Mouse (Mus musculus) neural tube, embryonic 15.5 days (tissue): ENCODE data around the gene Olfr558. TPM values are rescaled to one million over a fixed set of nuclear protein-coding genes. Genes with fewer than 3 reads are reported as not detected.

Experiments
- ATAC-seq: fragments of 200-750 bp; cut with Nextera tagmentation; 2 replicates; pipeline ENCODE4 v1.8.0; 2017; ENCODE audit warnings: mild to moderate bottlenecking, moderate TSS enrichment, moderate library complexity; ENCODE audit not compliant: low FRiP score
- H3K27ac ChIP-seq: fragments of 300-500 bp; sonication (generic); replicated peaks from 2 replicates; pipeline ENCODE4 v1.5.1; 2015; ENCODE audit warnings: mild to moderate bottlenecking, inconsistent platforms
- H3K27me3 ChIP-seq: fragments of 300-500 bp; sonication (generic); replicated peaks from 2 replicates; pipeline ENCODE4 v1.6.1; 2015; ENCODE audit warnings: inconsistent platforms
- H3K36me3 ChIP-seq: fragments of 300-500 bp; sonication (generic); 2 replicates; pipeline ENCODE4 v1.6.1; 2015; ENCODE audit warnings: inconsistent platforms
- H3K4me1 ChIP-seq: fragments of 300-500 bp; sonication (generic); 2 replicates; pipeline ENCODE4 v1.6.1; 2015; ENCODE audit warnings: inconsistent platforms
- H3K4me2 ChIP-seq: fragments of 300-500 bp; sonication (generic); 2 replicates; pipeline ENCODE4 v1.6.1; 2015; ENCODE audit warnings: inconsistent platforms, mild to moderate bottlenecking, moderate library complexity
- H3K4me3 ChIP-seq: fragments of 300-500 bp; sonication (generic); replicated peaks from 2 replicates; pipeline ENCODE4 v1.5.1; 2015; ENCODE audit warnings: mild to moderate bottlenecking, inconsistent platforms
- H3K9ac ChIP-seq: fragments of 300-500 bp; sonication (generic); replicated peaks from 2 replicates; pipeline ENCODE4 v1.6.1; 2015; ENCODE audit warnings: mild to moderate bottlenecking, inconsistent platforms
- H3K9me3 ChIP-seq: fragments of 300-500 bp; sonication (generic); replicated peaks from 2 replicates; pipeline ENCODE4 v1.6.1; 2016; ENCODE audit warnings: inconsistent platforms
- WGBS: fragments of 180-500 bp; shearing (Covaris S2); methylation state at CpG from one replicate; pipeline ENCODE4 v1.1.7; 2015; ENCODE audit warnings: mixed read lengths; 5-methylcytosine and 5-hydroxymethylcytosine counted together
- polyA plus RNA-seq: library from polyadenylated mRNA; unstranded; fragments of >200 nt; fragmentation: Nextera tagmentation; extraction: Ambion mirVana; gene quantifications from 2 replicates; pipeline ENCODE4 v1.2.1, GENCODE M21; 2015

The Olfr558 gene
- polyA plus RNA-seq = 0.22 and 0.54 TPM in 2 replicates

DNA sequence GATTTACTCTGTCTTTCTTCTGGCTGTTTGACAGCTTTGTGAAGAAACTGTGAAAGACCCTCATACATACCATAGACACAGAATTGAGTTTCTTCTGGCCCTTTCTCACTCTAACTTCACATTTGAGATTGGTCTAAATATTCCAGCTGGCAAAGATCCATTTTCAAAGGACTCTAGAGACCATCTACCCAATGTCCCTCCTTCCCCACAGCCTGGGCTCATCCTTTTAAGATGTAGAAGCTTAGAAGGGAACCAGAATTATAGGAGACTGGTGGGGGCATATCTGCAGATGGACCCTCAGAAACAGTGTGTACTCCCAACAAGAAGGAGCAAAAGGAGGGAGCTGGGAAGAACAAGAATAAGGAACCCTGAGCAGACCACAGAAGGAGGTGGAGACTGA lies at the start of gene Olfr558:
TSS of gene Olfr558 (plus strand) at position 301 of the 400 bp plus-strand sequence.
- H3K4me3 ChIP-seq = no peak within 1 kb of the TSS
- H3K4me1 ChIP-seq = no peaks in the 10 kb centered on the region
- H3K9me3 ChIP-seq = no peaks in the 10 kb centered on the region
- no peak within 1 kb of the TSS for H3K9ac ChIP-seq
- no peak within 1 kb of the TSS for H3K4me2 ChIP-seq
- no peaks in the 10 kb centered on the region for H3K27me3 ChIP-seq
- no peak within 1 kb of the TSS for H3K27ac ChIP-seq
- H3K36me3 ChIP-seq = no peaks in the 10 kb centered on the region
- ATAC-seq = no peak

DNA sequence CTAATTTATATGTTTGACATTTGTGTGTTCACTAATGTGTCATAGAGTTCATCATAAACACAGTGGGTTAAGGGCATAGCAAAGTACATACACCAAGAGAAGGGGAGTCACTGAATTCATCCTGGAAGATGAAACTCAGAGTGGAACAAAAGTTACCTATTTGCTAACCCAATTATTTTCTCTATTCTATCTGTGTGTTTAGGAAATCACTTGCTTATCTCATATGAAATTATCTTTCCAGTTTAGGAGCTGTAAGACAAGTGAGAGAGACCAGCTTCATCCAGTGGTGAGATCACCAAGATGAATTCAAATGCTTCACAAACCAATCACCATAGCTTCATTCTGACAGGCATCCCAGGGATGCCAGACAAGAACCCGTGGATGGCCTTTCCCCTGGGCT lies 43.5 kb upstream of the Olfr558 start, which contains the start of gene Olfr555:
TSS of gene Olfr555 (plus strand) at position 301 of the 400 bp plus-strand sequence.
- Histone ChIP-seq H3K36me3 (no peaks in the 10 kb centered on the region), H3K27ac (no peak within 1 kb of the TSS), H3K4me1 (no peaks in the 10 kb centered on the region), H3K9ac (no peak within 1 kb of the TSS), H3K4me2 (no peak within 1 kb of the TSS), H3K27me3 (no peaks in the 10 kb centered on the region), H3K4me3 (no peak within 1 kb of the TSS), H3K9me3 (no peaks in the 10 kb centered on the region)
- 74% methylated on average over 1 of the region's 1 CpGs for WGBS
- no peak for ATAC-seq

DNA sequence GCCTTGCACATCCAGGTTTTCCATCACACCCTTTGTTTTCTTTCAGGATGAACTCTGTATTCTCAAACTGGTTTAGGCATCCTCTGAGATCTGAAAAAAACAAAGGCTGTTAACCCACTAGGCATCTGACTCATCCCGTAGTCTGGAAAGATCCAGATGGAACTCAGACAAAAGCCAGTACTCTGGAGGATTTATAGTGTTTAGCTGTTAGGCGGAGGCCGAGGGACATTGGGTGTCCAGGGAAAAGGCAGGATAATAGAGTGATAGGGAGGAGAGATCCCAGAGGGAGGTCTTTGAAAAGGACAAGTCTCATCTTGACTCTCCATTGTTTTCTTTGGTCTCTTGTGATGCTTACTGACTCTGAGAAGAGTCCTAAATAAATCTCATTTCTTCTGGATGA lies 37.4 kb upstream of the Olfr558 start, which contains the start of gene Olfr556:
TSS of gene Olfr556 (plus strand) at position 301 of the 400 bp plus-strand sequence.
- Histone ChIP-seq H3K4me3 (no peak within 1 kb of the TSS), H3K36me3 (no peaks in the 10 kb centered on the region), H3K4me1 (no peaks in the 10 kb centered on the region), H3K9me3 (no peaks in the 10 kb centered on the region), H3K9ac (no peak within 1 kb of the TSS), H3K27me3 (no peaks in the 10 kb centered on the region), H3K27ac (no peak within 1 kb of the TSS), H3K4me2 (no peak within 1 kb of the TSS)
- 19% methylated on average over 3 of the region's 3 CpGs for WGBS
- ATAC-seq = no peak

DNA sequence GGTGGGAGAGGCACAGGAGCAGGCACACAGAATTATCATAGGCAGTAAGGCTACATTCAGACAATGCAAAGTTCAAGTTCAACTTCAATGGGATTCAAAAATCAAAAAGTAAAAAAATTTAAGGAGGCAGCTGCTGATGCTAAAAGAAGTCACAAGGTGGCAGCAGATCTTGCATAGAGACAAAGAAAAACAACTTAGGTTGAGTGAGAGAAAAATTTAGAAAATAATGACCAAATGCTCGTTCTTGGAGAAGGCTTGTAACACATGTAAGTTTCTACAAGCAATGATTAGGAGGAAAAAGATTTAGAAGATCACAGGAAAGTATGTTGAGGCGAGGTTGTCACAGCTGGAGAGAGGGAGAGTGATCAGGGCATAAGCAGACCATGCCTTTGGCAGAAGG lies 36.6 kb upstream of the Olfr558 start:
- Histone ChIP-seq H3K27ac (no peak overlapping the region), H3K27me3 (no peaks in the 10 kb centered on the region), H3K4me1 (no peaks in the 10 kb centered on the region), H3K36me3 (no peaks in the 10 kb centered on the region), H3K4me2 (no peak overlapping the region), H3K9ac (no peak overlapping the region), H3K4me3 (no peak overlapping the region), H3K9me3 (no peaks in the 10 kb centered on the region)
- ATAC-seq = no peak
- WGBS = 40% methylated on average over 2 of the region's 2 CpGs

DNA sequence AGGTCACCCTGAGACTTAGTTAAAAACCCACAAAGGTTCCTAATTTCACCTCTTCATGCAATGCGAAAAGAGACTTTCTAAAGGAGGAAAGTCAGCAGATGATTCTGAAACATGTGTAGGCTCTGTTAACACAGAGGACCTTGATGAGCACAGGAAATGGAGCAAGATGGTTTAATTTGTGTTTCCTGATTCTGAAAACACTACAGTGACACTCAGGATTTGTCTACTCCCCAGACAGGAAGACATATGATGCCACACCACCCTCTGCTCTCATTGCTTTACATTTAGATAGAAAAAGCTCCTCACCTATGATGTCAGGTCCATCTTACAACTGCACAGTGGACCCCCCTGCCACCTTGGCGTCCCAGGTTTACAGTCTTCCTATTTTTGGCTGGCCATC lies 25.8 kb upstream of the Olfr558 start:
- Histone ChIP-seq H3K36me3 (no peaks in the 10 kb centered on the region), H3K4me1 (no peaks in the 10 kb centered on the region), H3K9me3 (no peaks in the 10 kb centered on the region), H3K4me2 (no peak overlapping the region), H3K27me3 (no peaks in the 10 kb centered on the region), H3K27ac (no peak overlapping the region), H3K9ac (no peak overlapping the region), H3K4me3 (no peak overlapping the region)
- no peak for ATAC-seq
- 90% methylated on average over 2 of the region's 2 CpGs for WGBS

DNA sequence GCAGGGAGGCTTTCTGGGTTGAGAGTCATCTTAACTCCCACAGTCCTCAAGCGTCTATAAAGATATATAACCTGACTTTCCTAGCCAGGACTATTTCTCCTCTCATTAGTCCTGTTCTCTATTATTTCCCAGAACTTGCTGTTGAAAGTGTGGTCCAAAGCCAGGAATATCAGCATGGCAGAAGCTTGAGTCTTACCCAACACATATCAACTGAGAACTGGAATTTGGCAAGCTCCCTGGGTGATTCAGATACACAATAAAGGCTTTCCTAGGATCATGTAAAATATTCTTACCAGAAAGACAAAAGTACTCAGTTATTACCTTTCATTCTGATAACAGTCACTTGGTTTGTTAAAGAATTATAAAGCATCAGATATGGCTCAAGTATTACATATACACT lies 20.1 kb upstream of the Olfr558 start:
- H3K9ac ChIP-seq = no peak overlapping the region
- H3K4me2 ChIP-seq = no peak overlapping the region

DNA sequence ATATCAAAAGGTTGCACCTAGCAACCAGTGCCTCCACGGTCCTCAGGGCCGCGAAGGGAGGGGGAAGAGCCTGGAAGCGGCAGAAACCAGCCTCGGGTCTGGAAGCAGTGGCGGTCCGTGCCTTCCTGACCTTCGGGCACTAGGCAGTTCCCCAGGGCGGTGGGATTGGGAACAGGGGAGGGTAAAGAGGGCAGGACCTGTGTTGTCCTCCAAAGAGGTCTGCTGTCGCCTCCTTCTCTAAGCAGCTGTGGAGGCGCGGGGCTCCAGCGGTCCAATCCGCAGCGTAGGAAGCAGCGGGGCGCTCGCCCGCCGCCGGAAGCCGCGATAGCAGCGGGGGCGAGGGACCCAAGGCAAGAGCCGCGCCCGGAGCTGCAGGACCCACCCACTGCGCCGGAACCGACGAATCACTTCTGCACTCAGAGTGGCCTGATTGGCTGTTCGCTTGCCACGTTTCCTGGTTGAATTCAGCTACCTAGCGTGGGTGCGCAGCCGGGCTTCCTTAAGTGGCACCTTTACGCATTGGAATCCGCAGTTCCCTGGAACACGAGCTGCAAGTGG lies 15.0 kb upstream of the Olfr558 start, which contains the start of gene Trim68:
TSS of gene Trim68 (minus strand) at position 384 of the 558 bp plus-strand sequence.
- 0 out of 2 replicates have a peak, but pooled peaks cover 5% of the 10 kb centered on the region for H3K4me1 ChIP-seq
- ATAC-seq = peak; percentile 100
- under 1% methylated on average over 38 of the region's 40 CpGs for WGBS
- peak within 1 kb of the TSS; percentile 76 for H3K4me2 ChIP-seq
- H3K27ac ChIP-seq = peak within 1 kb of the TSS; percentile 83
- no peaks in the 10 kb centered on the region for H3K36me3 ChIP-seq
- peak within 1 kb of the TSS; percentile 74 for H3K4me3 ChIP-seq
- peak within 1 kb of the TSS; percentile 71 for H3K9ac ChIP-seq
- H3K9me3 ChIP-seq = no peaks in the 10 kb centered on the region
- no peaks in the 10 kb centered on the region for H3K27me3 ChIP-seq

More for the DNA sequence above, 20.1 kb upstream of the Olfr558 start:
- no peaks in the 10 kb centered on the region for H3K9me3 ChIP-seq
- no peaks in the 10 kb centered on the region for H3K36me3 ChIP-seq
- no peak overlapping the region for H3K27ac ChIP-seq
- no peak for ATAC-seq
- no peaks in the 10 kb centered on the region for H3K27me3 ChIP-seq
- 91% methylated on average over 1 of the region's 1 CpGs for WGBS
- H3K4me3 ChIP-seq = no peak overlapping the region
- H3K4me1 ChIP-seq = no peaks in the 10 kb centered on the region

DNA sequence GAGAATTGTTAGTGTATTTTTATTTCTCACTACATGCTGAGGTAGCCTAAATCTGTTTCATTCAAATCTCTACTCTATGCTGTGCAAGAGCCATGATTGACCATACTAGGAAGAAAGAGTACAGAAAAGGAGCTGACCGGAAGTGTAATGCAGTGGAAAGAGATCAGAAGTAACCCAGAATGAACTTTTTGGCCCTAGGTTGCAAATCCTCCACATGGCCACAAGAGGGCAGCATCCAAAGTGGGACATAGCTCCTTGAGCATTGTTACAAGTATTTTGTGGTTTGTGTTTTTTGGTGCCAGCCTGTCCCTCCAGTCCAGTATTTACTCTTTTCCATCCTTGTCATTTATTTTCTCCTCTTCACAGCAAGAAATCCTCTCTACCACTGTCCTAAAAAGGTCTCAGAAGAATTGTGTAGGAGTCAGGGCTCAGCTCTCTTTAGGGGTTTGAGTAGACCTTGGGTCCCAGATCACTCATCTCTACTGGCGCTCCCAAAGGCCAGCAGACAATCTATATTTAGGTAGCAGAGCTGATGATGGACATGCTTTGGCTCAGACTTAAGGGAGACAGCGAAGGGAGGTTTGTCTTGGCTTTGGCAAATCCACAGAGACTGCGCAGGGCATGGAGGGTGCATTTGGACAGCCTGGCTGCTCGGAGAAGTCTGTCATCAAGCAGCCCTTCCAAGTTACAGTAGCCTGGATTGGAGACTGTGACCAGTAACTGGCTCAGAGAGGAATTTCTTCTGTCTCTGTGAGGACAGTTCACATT lies 6.5 kb upstream of the Olfr558 start, which contains the start of gene Olfr557:
TSS of gene Olfr557 (plus strand) at position 553 of the 768 bp plus-strand sequence.
- no peak within 1 kb of the TSS for H3K9ac ChIP-seq
- H3K36me3 ChIP-seq = no peaks in the 10 kb centered on the region
- H3K4me1 ChIP-seq = no peaks in the 10 kb centered on the region
- H3K27ac ChIP-seq = no peak within 1 kb of the TSS
- no peak within 1 kb of the TSS for H3K4me2 ChIP-seq
- WGBS = 79% methylated on average over 5 of the region's 5 CpGs
- H3K9me3 ChIP-seq = no peaks in the 10 kb centered on the region
- no peak within 1 kb of the TSS for H3K4me3 ChIP-seq
- H3K27me3 ChIP-seq = no peaks in the 10 kb centered on the region
- ATAC-seq = no peak

DNA sequence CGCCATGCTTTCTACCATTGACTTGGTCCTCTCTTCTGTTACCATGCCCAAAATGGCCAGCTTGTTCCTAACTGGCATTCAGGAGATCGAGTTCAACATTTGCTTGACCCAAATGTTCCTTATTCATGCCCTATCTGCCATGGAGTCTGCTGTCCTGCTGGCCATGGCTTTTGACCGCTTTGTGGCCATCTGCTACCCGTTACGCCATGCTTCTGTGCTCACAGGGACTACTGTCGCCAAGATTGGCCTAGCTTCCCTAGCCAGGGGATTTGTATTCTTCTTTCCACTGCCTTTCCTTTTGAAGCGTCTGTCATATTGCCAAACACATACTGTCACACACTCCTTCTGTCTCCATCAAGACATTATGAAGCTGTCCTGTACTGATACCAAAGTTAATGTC lies 3.6 kb upstream of the Olfr558 start:
- Histone ChIP-seq H3K4me1 (no peaks in the 10 kb centered on the region), H3K27me3 (no peaks in the 10 kb centered on the region), H3K4me2 (no peak overlapping the region), H3K4me3 (no peak overlapping the region), H3K9me3 (no peaks in the 10 kb centered on the region), H3K27ac (no peak overlapping the region), H3K36me3 (no peaks in the 10 kb centered on the region), H3K9ac (no peak overlapping the region)
- no peak for ATAC-seq
- WGBS = 93% methylated on average over 7 of the region's 7 CpGs

DNA sequence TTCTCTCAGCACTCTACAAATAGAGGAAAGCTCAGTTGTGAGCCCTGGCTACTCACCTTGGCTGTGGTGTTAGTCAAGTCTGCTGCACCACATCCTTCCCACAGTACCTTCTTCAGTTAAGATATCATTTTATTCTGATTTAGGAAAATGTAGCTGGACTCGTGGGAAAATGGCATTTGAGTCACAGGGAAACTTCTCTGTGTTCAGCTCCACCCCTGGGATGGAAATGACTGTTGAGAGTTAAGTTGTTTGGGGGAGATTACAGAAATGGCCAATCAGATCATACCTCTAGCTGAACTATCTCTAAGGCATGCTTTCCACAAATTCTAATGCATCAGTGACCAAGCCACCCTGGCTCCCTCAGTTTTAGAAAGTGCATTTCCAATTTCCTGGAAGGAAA lies 17.0 kb downstream of the Olfr558 start, which contains the start of gene Olfr33:
TSS of gene Olfr33 (minus strand) at position 101 of the 400 bp plus-strand sequence.
- Histone ChIP-seq H3K27ac (no peak within 1 kb of the TSS), H3K4me1 (no peaks in the 10 kb centered on the region), H3K27me3 (no peaks in the 10 kb centered on the region), H3K36me3 (no peaks in the 10 kb centered on the region), H3K4me2 (no peak within 1 kb of the TSS), H3K9me3 (no peaks in the 10 kb centered on the region), H3K9ac (no peak within 1 kb of the TSS), H3K4me3 (no peak within 1 kb of the TSS)
- ATAC-seq = no peak
- 41% methylated on average over 1 of the region's 1 CpGs for WGBS

DNA sequence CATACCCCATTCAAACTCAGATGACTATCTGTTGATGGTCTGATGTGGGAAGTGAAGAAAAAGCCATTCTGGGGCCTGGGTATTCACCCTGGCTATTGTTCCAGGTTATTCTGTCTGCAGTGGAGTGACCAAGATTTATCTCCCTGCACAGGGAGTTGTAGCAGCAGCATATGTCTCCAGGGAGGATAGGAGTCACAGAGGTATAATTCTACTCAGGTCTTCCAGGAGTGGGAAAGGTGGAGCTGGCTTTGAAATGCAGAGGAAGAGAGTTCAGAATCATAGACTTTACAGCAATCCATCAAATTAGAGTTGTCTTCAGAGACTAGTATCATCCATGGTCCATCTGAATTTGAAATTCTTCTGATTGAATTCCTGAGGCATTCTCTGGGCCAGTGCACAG lies 25.4 kb downstream of the Olfr558 start, which contains the start of gene Olfr559:
TSS of gene Olfr559 (minus strand) at position 101 of the 400 bp plus-strand sequence.
- no peak within 1 kb of the TSS for H3K27ac ChIP-seq
- H3K4me3 ChIP-seq = no peak within 1 kb of the TSS
- H3K9ac ChIP-seq = no peak within 1 kb of the TSS
- no peaks in the 10 kb centered on the region for H3K27me3 ChIP-seq
- H3K4me2 ChIP-seq = no peak within 1 kb of the TSS
- no peaks in the 10 kb centered on the region for H3K9me3 ChIP-seq
- ATAC-seq = no peak
- no peaks in the 10 kb centered on the region for H3K4me1 ChIP-seq
- H3K36me3 ChIP-seq = no peaks in the 10 kb centered on the region

DNA sequence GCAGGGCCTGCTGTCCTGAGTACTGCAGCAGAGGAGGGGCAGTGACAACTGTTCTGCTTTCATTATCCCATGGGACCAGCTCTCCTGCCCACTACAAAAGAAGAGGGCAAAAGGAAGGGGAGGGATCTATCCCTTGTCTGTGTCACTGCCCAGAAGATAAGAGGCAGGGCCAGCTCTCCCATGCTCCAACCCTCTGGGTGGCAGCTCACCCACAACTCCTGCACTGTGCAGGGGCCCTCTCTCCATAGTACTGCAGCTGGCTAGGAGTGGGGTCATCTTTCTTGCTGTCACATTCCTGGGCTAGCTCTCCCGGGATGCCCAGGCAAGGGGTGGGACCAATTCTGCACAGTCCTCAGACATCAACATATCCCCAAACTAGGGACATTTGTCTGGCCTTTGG lies 31.8 kb downstream of the Olfr558 start:
- no peak overlapping the region for H3K4me2 ChIP-seq
- no peaks in the 10 kb centered on the region for H3K4me1 ChIP-seq
- ATAC-seq = no peak
- no peak overlapping the region for H3K4me3 ChIP-seq
- H3K36me3 ChIP-seq = no peaks in the 10 kb centered on the region
- H3K27ac ChIP-seq = no peak overlapping the region
- H3K9me3 ChIP-seq = no peaks in the 10 kb centered on the region
- no peak overlapping the region for H3K9ac ChIP-seq
- H3K27me3 ChIP-seq = no peaks in the 10 kb centered on the region
- WGBS = 39% methylated on average over 1 of the region's 1 CpGs
